Mouse (Mus musculus): ENCODE data around the gene Col4a1. TPM values are rescaled to one million over a fixed set of nuclear protein-coding genes. Genes with fewer than 3 reads are reported as not detected.

Col4a1 gene
- 91.7 TPM for polyA plus RNA-seq (2015; fragmentation: Illumina TruSeq; extraction: RNeasy Lipid Tissue Mini Kit (QIAGEN cat#74804); ENCODE audit: insufficient read depth, low read depth, low replicate concordance)

DNA sequence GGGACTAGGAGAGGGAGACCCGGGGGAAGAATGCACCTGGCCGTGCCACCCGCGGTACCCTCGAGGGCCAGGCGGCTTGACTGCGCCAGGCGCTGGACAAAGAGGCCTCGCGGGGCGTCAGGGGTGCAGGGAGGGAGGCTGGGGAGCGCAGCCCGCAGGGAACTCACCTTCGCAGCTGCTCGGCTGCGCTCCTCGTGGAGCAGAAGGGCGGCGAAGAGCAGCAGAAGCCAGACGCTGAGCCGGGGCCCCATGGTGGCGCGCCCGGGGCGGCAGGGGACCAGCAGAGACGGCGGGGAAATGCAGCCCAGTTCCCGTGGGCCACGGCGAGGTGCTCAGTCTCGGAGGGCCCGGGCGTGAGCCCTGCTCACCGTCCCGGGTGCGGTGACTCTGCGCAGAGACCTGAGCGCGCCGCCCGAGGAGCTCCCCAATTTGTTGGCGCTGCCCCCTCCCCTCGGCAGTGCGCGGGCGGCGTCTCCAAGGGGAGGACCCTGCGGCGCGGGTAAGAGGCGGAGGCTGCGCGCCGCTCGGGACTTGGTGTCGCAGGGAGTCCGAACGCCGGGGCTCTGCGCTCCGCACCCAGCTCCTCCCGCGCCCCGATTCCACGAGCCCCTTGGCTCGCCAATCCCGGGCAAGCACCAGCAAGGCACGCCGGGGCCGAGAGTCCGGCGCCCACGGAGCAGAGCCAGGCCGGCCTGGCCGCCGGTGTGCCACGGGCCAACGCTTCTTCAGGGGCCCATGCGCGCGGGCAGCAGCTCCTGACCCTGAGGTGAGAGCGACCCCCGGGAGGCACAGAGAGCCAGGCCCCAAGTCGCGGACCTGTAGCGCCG, at the start of gene Col4a1, which contains the start of gene Col4a2:
Gene Col4a1 (minus strand): TSS at position 478 of the 827 bp plus-strand sequence.
Gene Col4a2 (plus strand): TSS at position 457 of the 827 bp plus-strand sequence.

Other genes with a start within 250 kb of the Col4a1 start
- 51.3 TPM for gene Col4a2, start within 50 bp of the Col4a1 start, polyA plus RNA-seq (2015; fragmentation: Illumina TruSeq; extraction: RNeasy Lipid Tissue Mini Kit (QIAGEN cat#74804); ENCODE audit: insufficient read depth, low read depth, low replicate concordance)
- gene Rab20, start 165.9 kb upstream of the Col4a1 start, polyA plus RNA-seq (2015; fragmentation: Illumina TruSeq; extraction: RNeasy Lipid Tissue Mini Kit (QIAGEN cat#74804); ENCODE audit: insufficient read depth, low read depth, low replicate concordance) = 2.0 TPM
- 32.7 TPM for gene Naxd, start 184.7 kb upstream of the Col4a1 start, polyA plus RNA-seq (2015; fragmentation: Illumina TruSeq; extraction: RNeasy Lipid Tissue Mini Kit (QIAGEN cat#74804); ENCODE audit: insufficient read depth, low read depth, low replicate concordance)
- gene Cars2, start 238.0 kb upstream of the Col4a1 start, polyA plus RNA-seq (2015; fragmentation: Illumina TruSeq; extraction: RNeasy Lipid Tissue Mini Kit (QIAGEN cat#74804); ENCODE audit: insufficient read depth, low read depth, low replicate concordance) = 11.2 TPM
- gene Ing1, start 242.7 kb upstream of the Col4a1 start, polyA plus RNA-seq (2015; fragmentation: Illumina TruSeq; extraction: RNeasy Lipid Tissue Mini Kit (QIAGEN cat#74804); ENCODE audit: insufficient read depth, low read depth, low replicate concordance) = 7.6 TPM